Mouse (Mus musculus) T-helper 1 cell (primary cell): Measurements from ENCODE around the gene C2.

Source experiments
- in situ Hi-C: fragments of 300-600 bp; cut with MboI, MseI; formaldehyde crosslinking; loops from one replicate; pipeline ENCODE4 v1.15.1; 2025; ENCODE audit warnings: high pct_unique_total_duplicates

The C2 gene

GRCm38 (mm10) chr17:34898160-34898586, at the start of gene C2, which contains the start of gene Ehmt2:
TSS of gene C2 (minus strand) at chr17:34898265.
TSS of gene Ehmt2 (plus strand) at chr17:34898469.
- in situ Hi-C loops = no loop called here

GRCm38 (mm10) chr17:34947606-34948005, 49.5 kb upstream of the C2 start:
- in situ Hi-C loops = no loop called here

DNA sequence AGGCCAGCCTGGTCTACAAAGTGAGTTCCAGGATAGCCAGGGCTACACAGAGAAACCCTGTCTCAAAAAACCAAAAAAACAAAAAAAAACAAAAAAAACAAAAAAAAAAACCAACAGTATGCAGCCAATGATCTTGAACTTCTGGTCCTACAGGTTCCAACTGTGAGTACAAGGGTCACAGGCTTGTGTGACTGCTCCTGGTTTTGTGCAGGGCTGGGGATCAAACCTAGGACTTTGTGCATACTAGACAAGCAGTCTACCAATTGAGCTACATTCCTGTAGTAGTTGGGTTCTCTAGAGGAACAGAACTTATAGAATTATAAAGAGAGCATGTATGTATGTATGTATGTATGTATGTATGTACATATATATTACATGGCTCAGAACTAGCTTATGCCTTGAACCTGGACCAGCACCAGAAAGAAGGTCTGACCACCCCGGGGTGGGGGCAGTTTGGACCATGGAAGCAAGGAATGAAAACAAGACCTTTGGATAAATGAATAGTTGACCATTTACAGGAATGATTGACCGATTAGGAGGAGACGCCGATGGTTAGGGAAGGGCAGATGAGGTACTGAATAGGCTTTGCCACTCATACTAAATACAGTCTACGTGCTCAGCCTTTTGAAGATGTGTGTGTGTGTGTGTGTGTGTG, 48.5 kb upstream of the C2 start:
- in situ Hi-C loops = no loop called here

GRCm38 (mm10) chr17:34944362-34944761, 46.3 kb upstream of the C2 start:
- in situ Hi-C loops = no loop called here

GRCm38 (mm10) chr17:34943128-34943815, 45.2 kb upstream of the C2 start:
- in situ Hi-C loops = no loop called here

GRCm38 (mm10) chr17:34941344-34942041, 43.4 kb upstream of the C2 start:
- in situ Hi-C loops = no loop called here

GRCm38 (mm10) chr17:34937960-34938505, 40.0 kb upstream of the C2 start:
- in situ Hi-C loops = loop anchor here (10.0 kb wide), 1 partner anchor 303 kb away; no protein-coding TSS in a partner anchor

DNA sequence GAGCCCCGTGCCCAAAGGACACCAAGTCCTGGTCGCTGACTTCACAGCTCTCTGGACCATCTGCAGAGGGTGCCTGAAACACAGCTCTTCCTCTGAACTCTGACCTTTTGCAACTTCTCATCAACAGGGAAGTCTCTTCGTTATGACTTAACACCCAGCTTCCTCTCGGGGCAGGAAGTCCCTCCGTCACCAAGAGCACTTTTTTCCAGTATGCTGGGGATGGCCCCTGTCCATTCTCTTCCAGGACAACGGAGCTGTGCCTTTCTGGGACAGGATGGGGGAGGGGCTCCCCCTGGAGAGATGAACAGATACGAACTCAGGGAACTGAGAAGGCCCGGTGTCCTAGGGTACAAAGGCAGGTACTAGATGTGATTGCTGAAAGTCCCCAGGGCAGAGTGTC, 36.8 kb upstream of the C2 start:
- in situ Hi-C loops = loop anchor here (10.0 kb wide), 1 partner anchor 300 kb away; no protein-coding TSS in a partner anchor

DNA sequence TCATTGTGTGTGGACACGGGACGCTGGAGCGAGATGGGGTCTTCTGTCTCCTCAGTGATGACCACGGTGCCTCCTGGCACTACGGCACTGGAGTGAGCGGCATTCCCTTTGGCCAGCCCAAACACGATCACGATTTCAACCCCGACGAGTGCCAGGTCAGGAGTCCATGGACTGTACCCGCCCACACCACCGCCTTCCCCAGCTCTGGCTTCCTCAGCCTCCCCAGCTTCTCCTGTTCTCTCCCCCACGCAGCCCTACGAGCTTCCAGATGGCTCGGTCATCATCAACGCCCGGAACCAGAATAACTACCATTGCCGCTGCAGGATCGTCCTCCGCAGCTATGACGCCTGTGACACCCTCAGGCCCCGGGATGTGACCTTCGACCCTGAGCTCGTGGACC, 36.0 kb upstream of the C2 start:
- in situ Hi-C loops = loop anchor here (10.0 kb wide), 1 partner anchor 299 kb away; no protein-coding TSS in a partner anchor

DNA sequence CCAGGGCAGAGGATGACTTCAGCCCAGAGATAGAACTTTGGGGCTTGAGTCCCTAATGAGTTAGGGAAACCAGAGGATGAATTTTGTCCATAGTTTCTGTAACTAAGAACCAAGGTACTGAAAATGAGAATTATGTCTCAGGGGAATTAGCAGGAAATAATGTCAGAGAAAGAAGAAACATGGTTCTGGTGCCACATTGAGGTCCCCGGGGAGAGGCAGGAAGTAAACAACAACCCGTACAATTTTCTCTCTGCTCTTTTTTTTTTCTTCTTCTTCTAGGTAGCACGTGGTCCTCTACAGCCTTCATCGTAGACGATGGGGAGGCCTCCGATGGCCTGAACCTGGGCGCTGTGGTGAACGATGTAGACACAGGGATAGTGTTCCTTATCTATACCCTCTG, 34.2 kb upstream of the C2 start:
- in situ Hi-C loops = loop anchor here (10.0 kb wide), 1 partner anchor 297 kb away; no protein-coding TSS in a partner anchor

DNA sequence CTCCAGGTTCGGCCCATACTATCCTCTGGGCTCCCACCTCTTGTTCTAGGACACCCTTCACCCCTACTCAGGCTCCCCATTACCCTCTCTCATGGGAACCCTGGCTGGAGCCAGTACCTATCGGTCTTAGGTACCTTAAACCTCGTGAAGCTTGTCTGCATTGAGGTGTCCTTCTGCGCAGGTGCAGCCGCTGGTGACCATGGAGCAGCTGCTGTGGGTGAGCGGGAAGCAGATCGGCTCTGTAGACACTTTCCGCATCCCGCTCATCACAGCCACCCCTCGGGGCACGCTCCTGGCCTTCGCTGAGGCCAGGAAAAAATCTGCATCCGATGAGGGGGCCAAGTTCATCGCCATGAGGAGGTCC, 33.7 kb upstream of the C2 start:
- in situ Hi-C loops = loop anchor here (10.0 kb wide), 1 partner anchor 297 kb away; no protein-coding TSS in a partner anchor

GRCm38 (mm10) chr17:34931061-34931734, 33.1 kb upstream of the C2 start, which contains the start of gene Neu1:
TSS of gene Neu1 (plus strand) at chr17:34931253.
- in situ Hi-C loops = loop anchor here (10.0 kb wide), 1 partner anchor 296 kb away; no protein-coding TSS in a partner anchor

DNA sequence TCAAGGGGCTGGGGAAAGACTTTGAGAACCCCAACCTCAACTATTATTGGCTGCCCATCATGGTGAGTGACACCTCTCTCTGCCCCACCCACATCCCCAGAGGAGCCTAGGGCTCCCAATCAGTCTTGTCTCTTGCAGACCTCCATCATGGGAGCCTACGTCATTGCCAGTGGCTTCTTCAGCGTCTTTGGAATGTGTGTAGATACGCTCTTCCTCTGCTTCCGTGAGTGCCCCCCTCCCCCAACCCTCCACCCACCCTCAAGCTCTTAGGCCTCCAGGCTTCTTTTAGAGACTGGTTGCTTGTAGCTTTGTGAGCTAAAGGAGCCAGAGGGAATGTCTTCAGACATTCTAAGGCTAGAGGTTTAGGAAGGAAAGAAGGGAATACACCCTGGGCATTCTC, 30.8 kb upstream of the C2 start:
- in situ Hi-C loops = no loop called here

- in situ Hi-C loops = no loop called here
These were observed 29.4 kb upstream of the C2 start for GRCm38 (mm10) chr17:34927306-34928019.

DNA sequence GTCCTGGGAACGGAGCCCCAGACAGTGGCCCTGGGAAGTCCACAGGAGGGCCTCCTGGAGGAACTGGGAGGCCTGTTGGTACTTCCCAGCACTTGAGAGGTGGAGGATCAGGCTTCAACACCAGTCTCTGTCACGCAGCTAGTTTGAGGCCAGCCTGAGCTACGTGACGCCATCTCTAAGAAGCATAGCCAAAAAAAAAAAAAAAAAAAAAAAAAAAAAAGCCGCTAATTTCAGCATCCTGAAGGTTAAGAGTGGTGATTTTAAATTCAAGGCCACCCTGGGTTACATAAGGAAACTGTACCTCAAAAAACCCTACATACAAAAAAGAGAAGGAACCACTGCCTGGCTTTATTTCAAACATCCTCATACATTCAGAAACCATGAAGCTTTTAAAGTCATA, 26.2 kb upstream of the C2 start:
- in situ Hi-C loops = no loop called here

DNA sequence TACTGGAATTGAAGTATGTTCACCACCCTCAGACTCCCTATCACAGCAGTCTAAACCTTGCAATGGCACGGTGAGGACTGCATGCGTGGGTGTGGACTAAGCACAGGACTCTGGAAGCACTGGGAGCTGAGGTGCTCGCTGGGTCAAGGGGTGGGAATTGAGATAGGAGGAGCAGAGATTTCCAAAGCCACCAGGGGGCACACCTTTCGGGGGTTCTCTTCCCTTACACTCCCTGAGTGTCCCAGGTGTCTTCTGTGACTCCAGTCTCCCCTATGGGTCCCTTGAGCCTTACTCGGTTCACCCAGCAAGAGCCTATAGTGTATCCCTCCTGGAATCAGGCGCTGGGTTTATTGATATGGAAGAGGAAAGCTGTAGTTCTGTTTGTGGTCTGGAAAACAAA, 24.9 kb upstream of the C2 start:
- in situ Hi-C loops = no loop called here

DNA sequence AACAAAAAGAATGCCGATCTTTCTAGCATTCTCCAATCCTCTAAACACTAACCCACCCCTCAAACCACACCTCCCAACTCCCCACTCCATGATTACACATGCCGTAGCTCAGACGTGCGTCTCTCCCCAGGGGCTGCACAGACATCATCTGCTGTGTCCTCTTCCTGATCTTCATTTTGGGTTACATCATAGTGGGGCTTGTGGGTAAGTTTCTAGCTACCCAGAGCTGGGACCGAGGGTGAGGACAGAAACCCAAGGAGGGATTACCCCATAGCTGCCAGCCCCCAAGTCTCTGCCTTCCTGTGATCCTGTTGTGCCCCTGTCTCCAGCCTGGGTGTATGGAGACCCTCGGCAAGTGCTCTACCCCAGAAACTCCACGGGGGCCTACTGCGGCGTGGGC, 19.1 kb upstream of the C2 start:
- in situ Hi-C loops = loop anchor here (10.0 kb wide), 1 partner anchor 62 kb away; the partner anchor contains the start of genes Nelfe and Skiv2l

- in situ Hi-C loops = loop anchor here (10.0 kb wide), 1 partner anchor 62 kb away; the partner anchor contains the start of genes Nelfe and Skiv2l
These were observed 18.3 kb upstream of the C2 start for GRCm38 (mm10) chr17:34916316-34916715.

- in situ Hi-C loops = loop anchor here (10.0 kb wide), 1 partner anchor 61 kb away; the partner anchor contains the start of genes Nelfe and Skiv2l
These were observed 17.4 kb upstream of the C2 start for GRCm38 (mm10) chr17:34915410-34915831.

- in situ Hi-C loops = loop anchor here (10.0 kb wide), 1 partner anchor 59 kb away; the partner anchor contains the start of genes Nelfe and Skiv2l
These were observed 16.0 kb upstream of the C2 start, which contains the start of gene Slc44a4 for GRCm38 (mm10) chr17:34913930-34914665. TSS of gene Slc44a4 (plus strand) at chr17:34914466.
